Mouse (Mus musculus): ENCODE data around the gene Ets2.
"Not testable (repeated sequence)": the region's sequence is repeated elsewhere in the genome, so short reads cannot be mapped to it uniquely, and the experiment has no call there.

The Ets2 gene

DNA sequence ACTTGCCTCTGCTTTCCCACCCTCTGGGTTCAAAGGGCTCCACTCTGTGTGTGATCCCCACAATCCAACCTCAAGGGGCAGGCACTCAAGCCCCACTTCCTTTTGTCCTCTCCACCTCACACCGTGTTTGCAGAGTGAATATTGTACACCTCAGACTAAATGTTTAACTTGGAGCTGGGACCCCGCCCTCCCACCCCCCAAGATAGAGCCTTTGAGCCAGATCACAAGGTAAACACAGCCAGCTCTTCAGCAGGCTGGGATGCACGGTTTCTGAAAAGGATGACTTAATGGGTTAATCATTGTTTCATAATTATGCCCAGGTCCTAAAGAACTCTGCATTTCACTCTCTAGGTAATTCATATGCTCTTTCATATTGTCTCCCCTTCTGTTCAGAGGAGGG lies 2.2 kb upstream of the Ets2 start:
- in situ Hi-C loops (cut with MboI, MseI), result loop anchor here in 1 of 2 experiments (5.0 kb wide), 1 partner anchor 108 kb away; no protein-coding TSS in a partner anchor

DNA sequence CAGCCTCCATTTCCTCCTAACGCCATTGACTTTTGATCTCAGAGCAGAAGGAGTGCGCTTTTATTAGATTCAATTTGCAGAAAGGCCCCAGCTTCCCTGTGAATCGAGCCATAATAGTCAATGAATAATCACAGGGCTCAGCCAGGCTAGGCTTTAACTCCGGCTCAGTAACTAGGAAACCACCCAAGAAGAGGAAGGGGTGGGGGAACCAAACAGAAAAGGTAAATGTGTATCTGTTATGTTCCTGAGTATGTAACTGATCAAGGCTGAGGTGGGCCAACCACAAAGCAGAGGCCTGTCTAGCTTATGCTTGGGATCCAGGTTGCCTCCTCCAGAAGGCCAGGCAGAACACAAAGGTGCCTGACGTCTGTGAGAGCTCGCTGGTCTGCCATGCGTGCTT lies 1.7 kb upstream of the Ets2 start:
- in situ Hi-C loops (cut with MboI, MseI), result loop anchor here in 1 of 2 experiments (5.0 kb wide), 1 partner anchor 107 kb away; no protein-coding TSS in a partner anchor

DNA sequence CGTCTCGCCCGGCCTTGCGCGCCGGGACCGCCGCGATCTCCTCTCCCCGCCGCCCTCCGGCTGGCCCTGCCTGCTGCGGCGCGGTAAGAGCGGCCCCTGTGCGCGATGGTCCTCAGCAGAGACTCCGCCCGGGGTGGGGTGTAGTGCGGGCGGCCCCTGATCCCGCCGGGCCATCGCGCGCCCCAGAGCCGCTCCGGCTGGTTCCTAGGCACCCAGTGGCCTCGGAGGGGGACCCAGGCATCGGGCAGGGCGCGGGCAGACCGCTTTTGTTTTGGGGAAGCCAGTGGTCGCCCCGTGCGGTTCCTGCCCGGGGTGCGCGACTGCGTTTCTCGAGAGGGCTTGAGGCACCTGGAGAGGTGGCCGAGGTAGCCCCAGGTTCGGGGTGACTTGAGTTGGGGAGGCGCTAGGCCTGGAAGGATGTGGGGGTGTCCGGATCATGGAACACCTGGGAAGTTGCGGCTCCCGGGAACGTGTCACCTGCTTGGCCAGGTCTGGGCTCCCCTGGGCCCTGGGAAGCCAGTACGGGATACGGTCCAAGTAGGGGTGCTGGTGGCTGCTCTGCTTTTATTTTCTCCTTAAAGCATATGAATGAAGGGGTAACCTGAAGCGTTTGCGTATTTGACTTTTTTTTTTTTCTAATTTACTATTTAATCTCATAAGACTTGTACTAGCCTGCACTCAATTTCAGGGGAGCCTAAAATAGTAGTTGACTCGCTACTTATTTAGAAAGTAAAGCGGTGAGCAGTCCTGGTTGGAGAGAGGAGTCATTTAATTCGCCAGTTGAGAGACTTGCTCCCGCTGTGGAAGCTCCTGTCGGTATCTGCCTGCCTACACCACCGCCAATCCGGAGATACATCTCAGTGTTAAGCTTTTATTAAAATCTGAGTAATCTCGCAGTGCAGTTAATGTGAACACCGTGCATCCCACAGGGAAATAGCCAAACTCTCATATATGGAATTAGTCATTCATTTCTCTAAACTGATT lies 979 bp downstream of the Ets2 start:
- in situ Hi-C loops (cut with MboI, MseI), result loop anchor here in 1 of 2 experiments (5.0 kb wide), 1 partner anchor 104 kb away; no protein-coding TSS in a partner anchor

DNA sequence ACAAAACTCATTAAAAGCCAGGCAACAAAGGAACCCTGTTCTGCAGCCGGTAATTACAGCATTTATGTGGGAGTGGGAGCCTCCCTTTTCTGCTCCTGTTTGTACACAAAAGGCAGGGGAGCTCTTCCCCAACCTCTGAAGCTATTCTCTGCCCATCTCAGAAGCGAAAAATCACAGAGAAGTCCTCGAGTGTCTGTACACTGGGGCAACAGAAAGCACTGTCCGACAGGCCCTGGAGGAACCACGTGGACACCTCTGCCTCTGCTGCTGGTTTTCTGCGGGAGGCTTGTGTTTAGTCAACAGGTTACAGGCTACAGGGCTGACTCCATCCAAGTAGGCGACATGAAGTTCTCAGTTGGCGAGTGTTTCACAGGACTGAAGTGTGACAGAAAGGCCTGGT lies 2.1 kb downstream of the Ets2 start:
- in situ Hi-C loops (cut with MboI, MseI), result loop anchor here in 1 of 2 experiments (5.0 kb wide), 1 partner anchor 103 kb away; no protein-coding TSS in a partner anchor

DNA sequence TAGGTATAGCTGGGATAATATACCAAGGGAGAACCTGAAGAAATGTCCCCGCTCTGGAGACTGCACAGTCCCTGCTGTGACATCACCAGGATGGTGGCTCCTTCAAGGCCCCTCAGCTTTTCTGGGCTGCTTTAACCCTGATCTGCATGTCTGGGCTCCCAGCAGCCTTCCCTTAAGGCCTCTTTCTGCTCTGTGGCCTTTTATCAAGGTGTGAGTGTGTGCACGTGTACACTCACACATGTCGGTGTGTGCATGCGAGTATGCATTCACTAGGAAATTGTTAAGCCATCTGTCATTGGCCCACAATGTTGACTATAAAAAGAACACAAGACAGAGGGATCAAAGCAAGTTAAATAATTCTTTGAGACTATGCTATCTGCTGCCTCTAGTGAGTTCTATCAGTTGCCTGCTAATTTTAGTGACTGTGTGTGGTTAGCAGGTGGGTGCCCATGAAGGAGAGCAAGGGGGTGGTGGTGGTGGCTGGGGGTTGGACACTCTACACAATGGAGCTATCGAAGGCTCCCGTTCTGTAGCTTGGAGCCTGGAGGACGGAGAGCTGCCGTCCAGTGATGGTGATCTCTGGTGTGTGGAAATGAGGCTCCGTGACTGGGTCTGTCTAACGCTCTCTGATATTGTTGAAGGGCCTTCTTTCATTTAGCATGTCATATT lies 2.9 kb downstream of the Ets2 start:
- in situ Hi-C loops (cut with MboI, MseI), result loop anchor here in 1 of 2 experiments (5.0 kb wide), 1 partner anchor 103 kb away; no protein-coding TSS in a partner anchor

DNA sequence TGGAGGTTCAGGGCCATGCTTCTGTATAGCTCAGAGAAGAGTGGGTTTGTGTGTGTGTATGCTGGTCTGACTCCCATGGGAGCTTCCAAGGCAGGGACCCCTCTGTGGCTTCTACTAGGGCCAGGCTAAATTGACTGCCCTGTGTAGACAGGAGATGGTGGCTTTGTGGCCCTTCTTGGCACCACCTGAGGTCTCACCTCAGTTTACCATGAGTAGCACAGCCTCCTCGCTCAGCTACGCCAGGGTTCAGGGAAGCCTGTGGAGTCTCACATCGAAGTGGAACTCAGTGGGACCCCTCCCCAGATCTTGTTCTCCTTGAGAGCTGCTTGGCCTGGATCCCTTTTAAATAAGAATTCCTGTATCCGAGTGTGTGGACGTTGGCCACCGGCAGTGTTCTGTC lies 3.9 kb downstream of the Ets2 start:
- in situ Hi-C loops (cut with MboI, MseI), result no loop called here

DNA sequence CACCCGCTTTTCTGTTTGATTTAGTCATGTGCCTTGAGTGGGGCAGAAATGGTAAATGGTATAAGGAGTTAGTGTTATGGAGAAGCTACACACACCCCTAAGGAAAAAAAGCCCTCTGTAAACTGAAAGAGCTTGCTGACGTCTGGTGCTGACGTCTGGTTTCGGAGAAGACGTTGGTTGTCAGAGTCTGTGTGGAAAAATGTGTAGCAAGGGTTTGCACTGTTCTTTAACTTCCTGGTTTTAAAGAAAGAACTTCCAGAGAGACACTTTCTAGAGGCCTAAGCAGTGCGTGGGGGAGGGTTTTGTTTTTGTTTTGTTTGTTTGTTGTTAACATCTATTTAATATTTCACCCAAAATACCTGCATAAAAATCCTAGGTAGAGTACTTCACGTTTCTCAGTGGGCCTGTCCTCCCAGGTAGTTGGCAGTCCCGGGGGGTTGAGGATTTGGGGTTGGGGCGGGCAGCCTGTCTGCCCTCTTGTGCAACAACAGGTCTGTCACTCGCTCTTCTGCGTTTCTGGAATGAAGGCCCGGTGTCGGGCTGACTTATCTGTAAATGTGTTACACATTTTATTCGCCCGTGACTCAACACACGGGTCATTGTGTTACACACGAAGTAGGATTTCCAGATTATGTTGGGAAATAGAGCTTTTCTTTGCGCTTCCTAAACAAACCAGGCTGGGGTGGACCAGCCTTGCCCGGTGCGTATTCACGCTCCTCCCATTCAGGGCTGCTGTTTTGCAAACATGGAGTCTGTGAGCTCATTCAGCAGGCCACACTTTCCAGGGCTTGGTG lies 6.5 kb downstream of the Ets2 start:
- in situ Hi-C loops (cut with MboI, MseI), result no loop called here

DNA sequence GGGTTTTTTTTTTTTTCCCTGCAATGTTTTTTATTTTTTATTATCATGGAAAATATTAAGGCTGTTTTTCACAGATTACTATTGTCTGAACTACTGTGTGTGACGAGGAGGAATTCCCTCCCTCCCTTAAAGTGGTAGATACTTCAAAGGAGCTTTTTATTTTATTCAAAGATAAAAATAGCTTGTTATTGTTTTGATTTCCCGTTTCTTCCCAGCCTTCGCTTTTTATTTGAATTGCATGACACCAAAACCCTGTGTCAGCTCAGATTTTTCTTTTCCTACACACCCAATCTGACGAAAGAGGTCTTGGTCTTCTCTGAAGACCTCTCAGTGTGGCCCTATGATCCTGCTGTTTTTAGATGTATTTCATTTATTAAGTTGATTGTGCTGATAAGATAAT lies 7.3 kb downstream of the Ets2 start:
- in situ Hi-C loops (cut with MboI, MseI), result no loop called here

DNA sequence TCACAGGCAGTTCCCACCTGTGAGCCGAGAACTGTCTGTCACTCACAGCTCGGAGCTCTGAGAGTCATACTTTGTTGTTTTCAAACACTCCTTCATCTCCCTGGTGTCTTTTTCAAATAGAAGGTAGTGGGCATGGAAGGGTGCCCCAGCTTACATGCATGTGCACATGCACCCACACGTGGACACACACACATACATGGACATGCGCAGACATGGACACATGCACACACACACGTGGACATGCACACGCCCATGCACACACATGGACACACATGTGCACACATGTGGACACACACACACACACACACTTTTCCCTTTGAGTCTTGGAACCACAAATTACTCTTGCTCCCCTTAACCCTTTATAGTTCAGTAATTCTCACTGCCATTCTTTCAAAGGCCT lies 8.3 kb downstream of the Ets2 start:
- in situ Hi-C loops (cut with MboI, MseI), result no loop called here

DNA sequence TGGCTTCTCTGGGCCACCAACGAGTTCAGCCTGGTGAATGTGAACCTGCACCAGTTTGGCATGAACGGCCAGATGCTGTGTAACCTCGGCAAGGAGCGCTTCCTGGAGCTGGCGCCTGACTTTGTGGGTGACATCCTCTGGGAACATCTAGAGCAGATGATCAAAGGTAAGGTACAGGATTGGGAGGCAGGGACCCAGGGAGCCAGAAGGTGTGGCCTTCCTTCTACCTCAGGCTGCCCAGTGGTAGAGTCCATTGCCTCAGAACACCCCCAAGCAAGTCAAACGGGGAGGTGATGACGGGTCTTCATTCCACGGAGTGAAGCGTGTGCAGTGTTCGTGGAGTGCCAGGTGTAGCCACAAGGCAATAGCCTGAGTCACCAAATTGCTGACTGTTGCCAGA lies 10.2 kb downstream of the Ets2 start:
- in situ Hi-C loops (cut with MboI, MseI), result no loop called here

DNA sequence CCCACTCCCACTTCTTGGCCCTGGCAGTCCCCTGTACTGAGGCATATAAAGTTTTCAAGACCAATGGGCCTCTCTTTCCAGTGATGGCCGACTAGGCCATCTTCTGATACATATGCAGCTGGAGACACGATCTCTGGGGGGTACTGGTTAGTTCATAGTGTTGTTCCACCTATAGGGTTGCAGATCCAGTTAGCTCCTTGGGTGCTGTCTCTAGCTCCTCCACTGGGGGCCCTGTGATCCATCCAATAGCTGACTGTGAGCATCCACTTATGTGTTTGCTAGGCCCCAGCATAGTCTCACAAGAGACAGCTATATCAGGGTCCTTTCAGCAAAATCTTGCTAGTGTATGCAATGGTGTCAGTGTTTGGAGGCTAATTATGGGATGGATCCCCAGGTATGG lies 11.2 kb downstream of the Ets2 start:
- in situ Hi-C loops (cut with MboI, MseI), result not testable (repeated sequence)

DNA sequence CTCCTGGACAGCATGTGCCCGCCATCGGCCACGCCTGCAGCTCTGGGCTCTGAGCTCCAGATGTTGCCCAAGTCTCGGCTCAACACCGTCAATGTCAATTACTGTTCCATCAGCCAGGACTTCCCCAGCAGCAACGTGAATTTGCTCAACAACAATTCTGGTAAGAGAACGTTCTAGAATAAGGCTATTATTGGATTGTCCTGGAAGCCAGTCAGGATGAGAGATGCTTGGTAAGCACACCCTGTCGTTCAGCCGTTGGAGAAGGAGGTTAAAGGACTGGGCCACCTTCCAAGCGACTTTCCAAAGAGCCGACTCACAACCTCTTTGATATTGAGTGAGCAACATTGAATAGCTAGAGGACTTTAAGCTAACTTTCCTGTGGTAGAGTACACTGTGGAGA lies 13.2 kb downstream of the Ets2 start:
- in situ Hi-C loops (cut with MboI, MseI), result no loop called here

DNA sequence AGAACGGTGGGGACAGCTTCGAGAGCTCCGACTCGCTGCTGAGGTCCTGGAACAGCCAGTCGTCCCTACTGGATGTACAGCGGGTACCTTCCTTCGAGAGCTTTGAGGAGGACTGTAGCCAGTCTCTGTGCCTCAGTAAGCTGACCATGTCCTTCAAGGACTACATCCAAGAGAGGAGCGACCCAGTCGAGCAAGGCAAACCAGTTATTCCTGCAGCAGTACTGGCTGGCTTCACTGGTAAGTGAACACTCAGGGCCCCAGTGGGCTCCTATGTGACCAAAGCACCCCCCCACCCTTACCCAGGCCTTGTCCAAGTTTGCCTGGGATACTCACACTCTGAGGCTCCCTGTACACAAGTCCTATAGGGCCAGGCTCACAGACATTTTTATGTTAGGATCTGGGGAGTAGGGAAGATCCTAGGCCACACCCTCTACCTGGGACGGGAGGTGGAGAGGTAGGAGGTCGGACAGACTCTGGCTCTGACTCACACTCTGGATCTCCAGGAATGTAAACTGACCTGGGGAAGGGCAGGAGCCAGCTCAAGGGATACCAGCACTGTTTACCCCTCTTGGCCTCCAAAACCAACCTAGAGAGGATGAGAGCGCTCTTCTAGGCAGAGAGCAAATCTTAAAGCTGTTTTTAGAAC lies 14.3 kb downstream of the Ets2 start:
- in situ Hi-C loops (cut with MboI, MseI), result no loop called here

DNA sequence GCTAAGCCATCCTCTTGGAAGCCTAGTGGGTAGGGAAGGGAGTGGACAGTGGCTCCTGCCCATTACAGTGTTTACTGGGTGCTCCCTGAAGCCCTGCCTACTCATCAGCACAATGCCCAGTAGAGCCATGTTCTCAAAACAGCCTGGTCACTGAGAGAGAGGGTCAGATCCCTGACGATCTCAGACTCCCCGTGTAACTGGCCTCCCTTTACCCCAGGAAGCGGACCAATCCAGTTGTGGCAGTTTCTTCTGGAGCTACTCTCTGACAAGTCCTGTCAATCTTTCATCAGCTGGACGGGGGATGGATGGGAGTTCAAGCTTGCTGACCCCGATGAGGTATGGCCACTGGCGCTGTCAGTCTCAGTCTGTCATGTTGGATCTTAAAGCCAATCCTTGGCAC lies 15.8 kb downstream of the Ets2 start:
- in situ Hi-C loops (cut with MboI, MseI), result no loop called here

DNA sequence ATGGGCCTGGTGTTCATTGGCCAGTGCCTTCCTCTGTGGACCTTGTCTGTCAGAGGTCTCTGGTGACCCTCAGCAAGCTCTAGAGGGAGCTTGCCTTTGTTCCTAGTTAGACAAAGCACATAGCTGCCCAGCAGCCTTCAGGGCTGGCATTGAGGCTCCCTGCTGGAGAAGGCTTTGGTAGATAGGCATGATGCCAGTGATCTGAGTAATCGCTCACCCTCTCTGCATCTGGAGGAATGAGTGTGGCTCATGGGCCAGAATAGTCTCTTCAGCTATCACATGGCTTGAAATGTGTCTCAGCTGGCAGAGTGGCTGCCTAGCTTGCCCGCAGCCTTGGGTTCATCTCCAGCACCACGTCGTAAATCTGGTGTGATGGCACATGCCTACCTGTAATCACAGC lies 16.2 kb downstream of the Ets2 start:
- in situ Hi-C loops (cut with MboI, MseI), result no loop called here

DNA sequence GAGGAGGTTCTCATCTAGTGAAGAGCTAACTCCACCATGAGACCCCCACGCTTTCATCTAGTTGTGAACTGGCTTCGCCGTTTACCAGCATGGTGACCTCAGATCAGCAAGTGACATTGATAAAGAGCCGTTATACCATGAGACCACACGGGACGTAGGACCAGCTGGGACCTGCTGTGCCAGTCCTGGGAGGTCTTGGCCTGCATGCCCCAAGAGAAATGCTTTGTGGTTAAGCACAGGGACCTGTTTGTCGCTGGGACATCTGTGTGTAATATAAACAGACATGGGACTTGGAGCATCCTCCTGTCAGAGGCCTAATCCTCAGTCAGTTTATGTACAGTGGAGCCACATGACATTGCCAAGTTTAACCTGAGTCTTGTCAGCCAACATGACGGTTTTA lies 18.7 kb downstream of the Ets2 start:
- in situ Hi-C loops (cut with MboI, MseI), result loop anchor here in 1 of 2 experiments (5.0 kb wide), 1 partner anchor 42 kb away; no protein-coding TSS in a partner anchor

DNA sequence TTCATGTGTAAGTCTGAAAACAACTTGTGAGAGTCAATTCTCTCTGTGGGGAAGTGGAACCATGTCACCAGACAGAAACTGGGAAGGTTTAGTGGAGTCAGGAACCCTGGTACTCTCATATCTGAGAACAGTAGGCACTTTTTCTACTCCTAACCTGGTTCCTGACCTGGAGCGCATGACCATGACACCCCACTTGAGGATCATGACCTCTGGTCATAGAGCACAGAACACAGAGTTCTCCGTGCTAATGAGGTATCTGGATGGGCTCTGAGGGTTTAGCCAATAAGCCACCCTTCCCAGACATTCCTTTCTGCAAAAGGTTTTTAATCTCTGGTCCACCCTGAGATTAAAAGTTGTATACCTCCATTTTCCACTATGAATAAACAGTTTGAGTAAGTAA lies 22.4 kb downstream of the Ets2 start:
- in situ Hi-C loops (cut with MboI, MseI), result loop anchor here in 1 of 2 experiments (5.0 kb wide), 1 partner anchor 38 kb away; no protein-coding TSS in a partner anchor

DNA sequence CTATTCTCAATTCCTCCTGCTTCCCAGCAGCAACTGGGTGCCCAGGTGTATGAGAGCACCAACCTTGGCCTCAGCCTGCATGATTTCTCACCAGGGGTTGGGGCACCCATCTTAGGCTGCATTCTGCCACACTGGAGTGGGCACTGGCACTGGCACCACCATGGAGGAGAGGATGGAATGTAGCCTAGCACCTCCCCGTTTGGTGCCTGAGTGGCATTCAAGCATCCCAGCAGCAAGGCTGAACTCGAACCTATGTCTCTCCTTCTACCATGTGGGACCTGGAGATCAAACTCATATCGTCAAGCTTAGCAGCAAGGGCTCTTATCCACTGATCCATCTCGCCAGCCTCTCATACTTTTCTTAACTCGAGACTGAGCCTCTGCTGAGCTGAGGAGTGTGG lies 22.9 kb downstream of the Ets2 start:
- in situ Hi-C loops (cut with MboI, MseI), result loop anchor here (5.0 to 25.0 kb wide), 2 partner anchors 38 to 1137 kb away; no protein-coding TSS in a partner anchor

DNA sequence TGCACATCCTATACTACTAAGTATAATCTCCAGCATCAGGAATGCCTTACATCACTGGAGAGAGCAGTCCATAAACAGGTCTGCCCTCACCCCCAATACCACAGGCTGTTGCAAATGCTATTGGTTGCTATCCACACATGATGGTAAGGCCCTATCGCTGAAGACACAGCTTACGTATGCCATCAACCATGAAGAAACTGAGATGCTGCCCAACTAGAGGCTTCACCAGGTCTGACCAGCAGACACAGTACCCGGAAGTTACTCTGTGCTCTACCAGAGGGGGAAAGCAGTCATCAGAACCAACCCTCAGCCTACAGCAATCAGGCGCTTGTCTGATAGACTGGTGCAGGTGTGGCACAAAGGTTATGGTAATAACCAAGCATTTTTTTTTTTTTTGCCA lies 24.9 kb downstream of the Ets2 start:
- in situ Hi-C loops (cut with MboI, MseI), result loop anchor here in 1 of 2 experiments (25.0 kb wide), 1 partner anchor 1140 kb away; no protein-coding TSS in a partner anchor
